Mouse (Mus musculus): ENCODE results near the gene Tmcc3. TPM values are rescaled to one million over a fixed set of nuclear protein-coding genes. Genes with fewer than 3 reads are reported as not detected.

Tmcc3 gene
- total and polyA plus RNA-seq, 3 experiments: 11.3 to 30.1 (median 23.1) TPM

- no peak overlapping the region for H3K4me3 ChIP-seq (replicated peaks in 1 of 3; ENCODE audit: low read depth in 2 of 3, low read length in 2 of 3, poor library complexity in 1 of 3)
- no peaks in the 10 kb centered on the region for H3K27me3 ChIP-seq (replicated peaks)
- no peak overlapping the region for H3K27ac ChIP-seq (ENCODE audit: insufficient read depth, low read depth)
- dilution Hi-C loops (cut with MboI; ENCODE audit: extremely low pct_ligation_motif_present, extremely low pct_unique_long_range_greater_than_20kb, low sequenced_read_pairs) (no loop called here), in situ Hi-C loops (cut with MboI; ENCODE audit: low pct_ligation_motif_present, low pct_unique_long_range_greater_than_20kb, low sequenced_read_pairs) (no loop called here)
- peaks cover 21 to 53% of the 10 kb centered on the region in 2 experiments for H3K36me3 ChIP-seq (replicated peaks in 1 of 2; ENCODE audit: control insufficient read depth in 1 of 2, insufficient read depth in 1 of 2, low read length in 1 of 2)
- no peak for TF ChIP-seq CHD1 (IDR thresholded peaks at IDR 0.05; ENCODE audit: low read depth, low read length)
- peaks cover 12 to 17% of the 10 kb centered on the region in 2 experiments for H3K4me1 ChIP-seq (ENCODE audit: control insufficient read depth in 1 of 2, insufficient read depth in 2 of 2)
- no peak overlapping the region for H3K9ac ChIP-seq (ENCODE audit: insufficient read depth, low read depth)
- DNase-seq (ENCODE audit: extremely low read depth): no peak
- H3K79me2 ChIP-seq (replicated peaks; ENCODE audit: control insufficient read depth, extremely low read depth, insufficient read depth, poor library complexity, severe bottlenecking): no peaks in the 10 kb centered on the region; the same call in 1 of the 2 replicates
- H3K4me2 ChIP-seq (ENCODE audit: insufficient read depth, low read depth, poor library complexity, severe bottlenecking): no peak overlapping the region
- no peaks in the 10 kb centered on the region for H3K9me3 ChIP-seq (replicated peaks; ENCODE audit: low read length)
Measured at GRCm38 (mm10) chr10:94565410-94566221, 253.9 kb downstream of the Tmcc3 start.

GRCm38 (mm10) chr10:94566222-94566868 lies 254.6 kb downstream of the Tmcc3 start:
- no peak overlapping the region for H3K4me3 ChIP-seq (replicated peaks in 1 of 3; ENCODE audit: low read depth in 2 of 3, low read length in 2 of 3, poor library complexity in 1 of 3)
- no peak overlapping the region for H3K27ac ChIP-seq (ENCODE audit: insufficient read depth, low read depth)
- DNase-seq (ENCODE audit: extremely low read depth): no peak
- H3K9me3 ChIP-seq (replicated peaks; ENCODE audit: low read length): no peaks in the 10 kb centered on the region
- H3K79me2 ChIP-seq (replicated peaks; ENCODE audit: control insufficient read depth, extremely low read depth, insufficient read depth, poor library complexity, severe bottlenecking): no peaks in the 10 kb centered on the region; the same call in 1 of the 2 replicates
- TF ChIP-seq BHLHE40 (IDR thresholded peaks at IDR 0.05; ENCODE audit: low read depth, low read length) (no peak), GABPA (IDR thresholded peaks at IDR 0.05; ENCODE audit: insufficient replicate concordance, low read depth, low read length) (no peak), MEF2A (IDR thresholded peaks at IDR 0.05; ENCODE audit: borderline replicate concordance, low read depth, low read length) (no peak), HCFC1 (IDR thresholded peaks at IDR 0.05; ENCODE audit: low read depth, low read length) (no peak), ZC3H11A (IDR thresholded peaks at IDR 0.05; ENCODE audit: low read depth, low read length) (no peak), ELF1 (IDR thresholded peaks at IDR 0.05; ENCODE audit: low read depth, low read length) (no peak), E2F4 (IDR thresholded peaks at IDR 0.05; ENCODE audit: insufficient replicate concordance, low read depth, low read length) (no peak), JUND (conservative IDR thresholded peaks at IDR 0.05; ENCODE audit: low read depth, low read length) (no peak), MAX (IDR thresholded peaks at IDR 0.05; ENCODE audit: low read length) (no peak), ETS1 (conservative IDR thresholded peaks at IDR 0.05; ENCODE audit: low read depth, low read length) (no peak), RAD21 (IDR thresholded peaks at IDR 0.05; ENCODE audit: low read depth, low read length) (no peak), SMC3 (IDR thresholded peaks at IDR 0.05; ENCODE audit: low read depth, low read length) (no peak), USF2 (conservative IDR thresholded peaks at IDR 0.05; ENCODE audit: low read depth, low read length) (no peak), IRF4 (IDR thresholded peaks at IDR 0.05; ENCODE audit: low read depth, low read length) (no peak), CHD2 (IDR thresholded peaks at IDR 0.05; ENCODE audit: low read length) (no peak), MXI1 (IDR thresholded peaks at IDR 0.05; ENCODE audit: low read depth, low read length) (no peak), ZMIZ1 (IDR thresholded peaks at IDR 0.05; ENCODE audit: low read depth, low read length) (no peak), ZKSCAN1 (IDR thresholded peaks at IDR 0.05; ENCODE audit: borderline replicate concordance, low read depth, low read length) (no peak), JUN (IDR thresholded peaks at IDR 0.05; ENCODE audit: insufficient read depth, low read depth, low read length) (no peak), MYC (IDR thresholded peaks at IDR 0.05; ENCODE audit: low read depth, low read length) (no peak)
- dilution Hi-C loops (cut with MboI; ENCODE audit: extremely low pct_ligation_motif_present, extremely low pct_unique_long_range_greater_than_20kb, low sequenced_read_pairs) (no loop called here), in situ Hi-C loops (cut with MboI; ENCODE audit: low pct_ligation_motif_present, low pct_unique_long_range_greater_than_20kb, low sequenced_read_pairs) (no loop called here)
- H3K4me1 ChIP-seq (ENCODE audit: control insufficient read depth in 1 of 2, insufficient read depth in 2 of 2): peaks cover 12 to 17% of the 10 kb centered on the region in 2 experiments
- peaks cover 21 to 54% of the 10 kb centered on the region in 2 experiments for H3K36me3 ChIP-seq (replicated peaks in 1 of 2; ENCODE audit: control insufficient read depth in 1 of 2, insufficient read depth in 1 of 2, low read length in 1 of 2)
- H3K4me2 ChIP-seq (ENCODE audit: insufficient read depth, low read depth, poor library complexity, severe bottlenecking): no peak overlapping the region
- no peaks in the 10 kb centered on the region for H3K27me3 ChIP-seq (replicated peaks)
- no peak overlapping the region for H3K9ac ChIP-seq (ENCODE audit: insufficient read depth, low read depth)
